Mouse (Mus musculus): ENCODE results near the gene Kcnn3.

The Kcnn3 gene

DNA sequence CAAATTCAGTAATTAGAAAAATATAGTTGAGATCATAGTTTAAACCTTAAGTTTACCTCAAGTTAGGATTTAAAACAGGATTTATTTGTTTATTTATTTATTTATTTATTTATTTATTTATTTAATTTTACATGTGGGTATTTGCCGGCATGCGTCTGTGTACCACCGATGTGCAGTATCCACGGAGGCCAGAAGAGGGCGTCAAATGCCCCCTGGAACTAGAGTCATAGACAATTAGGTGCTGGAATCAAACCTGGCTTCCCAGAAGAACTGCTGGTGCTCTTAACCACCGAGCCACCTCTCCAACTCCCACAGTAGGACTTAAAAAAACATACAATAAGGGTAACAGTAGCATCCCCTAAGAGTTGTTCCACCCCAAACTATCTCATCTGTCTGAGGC, 96.9 kb downstream of the Kcnn3 start:
- DNase-seq (ENCODE audit: low spot score): no peak

DNA sequence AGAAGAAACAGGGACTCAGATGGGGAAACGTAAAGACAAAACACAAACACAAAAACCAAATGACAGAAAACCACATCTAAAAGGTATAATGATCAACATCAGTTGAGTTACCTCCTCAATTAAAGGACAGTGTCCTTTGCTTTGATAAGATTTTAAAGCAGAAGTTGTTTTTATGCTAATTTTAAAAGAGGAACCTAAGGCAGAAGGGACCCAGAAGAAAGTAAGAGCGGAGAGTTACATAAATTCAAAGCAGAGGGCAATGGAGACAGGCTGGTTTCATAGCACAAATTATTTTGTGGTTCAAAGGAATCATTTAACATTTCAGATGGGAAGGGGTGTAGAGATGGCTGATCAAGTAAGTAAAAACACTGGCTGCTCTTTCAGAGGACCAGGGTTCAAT, 97.4 kb downstream of the Kcnn3 start:
- no peak for DNase-seq (ENCODE audit: low spot score)

DNA sequence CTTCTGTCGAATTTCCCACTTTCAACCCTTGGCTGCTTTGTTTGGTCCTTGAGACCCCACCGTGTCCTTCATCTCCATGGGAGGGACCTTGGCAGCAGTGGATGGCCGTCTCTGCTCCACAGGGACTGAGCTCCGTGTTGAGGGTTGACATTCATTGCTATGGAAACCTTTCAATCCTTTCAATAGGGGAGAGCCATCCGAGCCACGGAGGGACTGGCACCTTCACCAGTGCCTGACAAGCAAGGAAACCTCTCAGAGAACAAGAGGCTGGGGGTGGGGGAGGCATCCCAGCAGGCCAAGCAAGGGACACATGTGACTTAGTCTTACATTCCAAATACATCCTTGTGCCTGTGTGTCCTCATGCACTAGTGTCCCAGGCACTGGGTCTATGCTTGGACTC, 102.9 kb downstream of the Kcnn3 start:
- DNase-seq (ENCODE audit: low spot score): no peak

DNA sequence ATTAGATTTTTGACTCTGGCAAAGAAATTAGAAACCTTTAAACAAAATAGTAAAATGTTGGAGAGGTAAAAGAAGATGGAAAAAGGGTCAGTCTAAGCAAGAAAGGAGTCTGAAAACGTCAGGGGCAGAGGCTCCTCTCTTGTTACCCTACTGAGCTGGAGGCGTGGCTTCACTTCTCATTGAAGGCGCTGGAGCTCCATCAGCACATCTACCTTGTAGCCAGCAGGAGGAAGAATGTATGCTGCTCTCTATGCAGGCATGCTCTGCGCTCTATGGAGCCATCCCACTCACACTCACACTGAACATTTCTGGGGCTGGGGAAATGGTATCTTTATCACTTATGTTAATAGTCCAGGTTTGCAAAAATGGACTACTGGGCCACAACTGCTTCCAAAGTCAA, 103.6 kb downstream of the Kcnn3 start:
- DNase-seq (ENCODE audit: low spot score): no peak

DNA sequence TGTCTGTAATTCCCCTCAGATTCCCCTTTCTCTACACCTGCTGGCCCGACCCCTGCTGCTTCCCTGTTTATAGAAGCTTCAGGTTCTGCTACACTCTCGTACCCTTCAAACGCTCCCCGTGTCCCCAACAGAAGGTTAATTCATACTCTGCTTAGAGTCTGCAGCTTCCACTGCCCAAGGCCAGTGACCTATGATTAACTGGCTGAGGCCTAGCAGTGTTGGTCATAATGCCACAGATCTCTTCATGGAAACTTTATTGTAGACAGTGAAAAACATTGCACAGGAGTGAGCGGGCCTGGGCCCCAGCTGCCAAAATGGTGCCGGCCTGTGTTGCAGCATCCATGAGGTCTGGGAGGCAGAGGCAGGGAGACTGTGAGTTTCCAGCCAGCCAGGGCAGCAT, 104.0 kb downstream of the Kcnn3 start:
- DNase-seq (ENCODE audit: low spot score): no peak

DNA sequence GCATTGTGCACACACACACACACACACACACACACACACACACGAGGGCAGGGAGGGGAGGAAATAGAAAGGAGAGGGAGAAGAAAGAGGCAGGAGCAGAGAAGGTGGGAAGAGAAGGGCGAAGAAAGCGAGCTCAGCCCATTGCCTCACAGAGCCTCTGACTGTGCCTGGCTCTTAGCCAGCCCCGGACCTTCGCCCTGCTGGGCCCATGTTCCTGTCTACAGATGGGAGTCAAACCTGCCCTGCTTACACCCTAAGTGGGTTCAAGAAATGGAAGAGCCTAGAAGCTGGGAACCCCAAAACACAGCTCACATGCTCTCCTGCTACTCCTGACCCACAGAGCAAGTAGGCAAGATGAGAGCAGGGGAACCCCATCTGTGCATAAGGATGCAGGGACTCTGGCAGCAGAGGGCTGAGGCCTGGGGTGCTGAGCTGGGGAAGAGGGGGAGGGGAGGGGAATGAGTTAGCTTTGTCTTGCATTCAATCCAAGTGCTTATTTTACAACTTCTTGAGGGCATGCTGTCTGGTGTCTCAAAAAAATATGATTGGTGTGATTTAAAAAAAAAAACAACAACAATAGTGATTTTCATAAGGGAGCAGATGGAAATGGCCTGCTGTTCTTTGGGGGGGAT, 105.0 kb downstream of the Kcnn3 start:
- no peak for DNase-seq (ENCODE audit: low spot score)

DNA sequence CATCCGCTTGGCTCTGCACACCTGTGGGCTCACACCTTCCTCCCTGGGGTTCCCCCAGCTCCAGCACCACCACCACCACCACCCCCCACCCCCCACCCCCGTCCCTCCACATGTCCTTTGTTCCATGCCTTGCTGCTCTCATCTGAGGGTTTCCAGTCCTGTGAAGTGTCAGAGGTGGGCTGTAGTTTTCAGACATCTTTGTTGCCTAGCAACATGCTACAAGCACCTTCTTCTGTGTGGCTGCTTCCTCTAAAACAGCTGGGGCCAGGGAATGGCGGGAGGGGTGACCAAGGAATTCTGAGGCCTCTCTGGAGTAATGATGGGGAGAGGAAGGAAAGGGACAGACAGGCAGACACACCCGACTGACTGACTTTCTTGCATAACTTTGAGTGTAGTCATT, 106.6 kb downstream of the Kcnn3 start:
- DNase-seq (ENCODE audit: low spot score): no peak

DNA sequence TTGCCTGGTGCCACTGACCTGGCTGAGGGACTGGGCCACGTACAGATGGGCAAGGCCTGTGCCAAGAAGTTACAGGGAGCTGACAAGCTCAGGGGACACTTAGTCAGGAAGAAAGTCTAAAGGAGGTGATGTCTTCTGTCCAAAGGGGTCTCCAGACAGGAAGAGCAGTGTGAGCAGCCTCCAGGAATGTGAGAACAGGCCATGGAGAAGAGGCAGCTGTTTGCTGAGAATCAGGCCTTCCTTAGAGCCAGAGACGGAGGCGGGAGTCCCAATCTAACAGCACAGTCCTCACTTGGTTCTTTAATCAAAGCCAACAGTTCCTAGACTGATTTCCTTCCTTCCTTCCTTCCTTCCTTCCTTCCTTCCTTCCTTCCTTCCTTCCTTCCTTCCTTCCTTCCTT, 109.8 kb downstream of the Kcnn3 start:
- DNase-seq (ENCODE audit: low spot score): no peak

DNA sequence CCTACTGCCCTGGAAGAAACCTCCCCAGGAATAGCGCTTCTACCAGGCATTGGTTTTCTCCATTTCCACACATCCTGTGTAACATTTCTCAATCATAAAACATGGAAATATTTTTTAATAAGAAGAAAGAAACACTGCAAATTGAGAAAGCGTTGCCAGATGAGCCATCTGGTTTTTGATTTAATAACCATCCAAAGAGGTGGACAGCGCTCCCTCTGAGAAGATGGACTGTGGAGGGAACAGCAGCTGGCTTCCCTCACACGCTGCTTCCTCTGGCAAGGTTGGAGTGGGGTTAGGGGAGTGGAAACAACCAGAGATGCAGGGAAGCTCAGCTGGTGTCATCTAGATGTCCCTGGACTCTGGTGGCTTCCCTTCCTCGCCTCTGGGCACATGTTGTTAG, 111.8 kb downstream of the Kcnn3 start:
- DNase-seq (ENCODE audit: low spot score): no peak

DNA sequence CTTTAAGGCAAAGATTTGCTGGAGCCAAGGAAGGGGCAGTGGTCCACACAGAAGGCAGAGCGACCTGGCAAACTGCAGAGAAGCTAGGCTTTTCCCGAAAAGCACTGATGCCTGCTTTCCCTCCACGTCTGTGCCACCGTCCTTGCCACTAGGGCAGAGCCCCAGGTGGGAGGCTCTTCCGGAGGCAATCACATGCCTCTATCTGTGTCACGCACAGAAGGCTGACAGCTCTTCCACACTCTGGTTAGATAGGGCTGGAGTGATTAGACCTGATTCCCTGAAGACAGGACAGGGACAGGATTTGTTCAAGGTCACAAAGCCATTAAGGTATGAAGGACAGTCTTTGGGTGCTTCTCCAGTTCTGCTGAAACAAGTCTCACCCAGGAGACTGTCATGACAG, 113.6 kb downstream of the Kcnn3 start:
- DNase-seq (ENCODE audit: low spot score): no peak

DNA sequence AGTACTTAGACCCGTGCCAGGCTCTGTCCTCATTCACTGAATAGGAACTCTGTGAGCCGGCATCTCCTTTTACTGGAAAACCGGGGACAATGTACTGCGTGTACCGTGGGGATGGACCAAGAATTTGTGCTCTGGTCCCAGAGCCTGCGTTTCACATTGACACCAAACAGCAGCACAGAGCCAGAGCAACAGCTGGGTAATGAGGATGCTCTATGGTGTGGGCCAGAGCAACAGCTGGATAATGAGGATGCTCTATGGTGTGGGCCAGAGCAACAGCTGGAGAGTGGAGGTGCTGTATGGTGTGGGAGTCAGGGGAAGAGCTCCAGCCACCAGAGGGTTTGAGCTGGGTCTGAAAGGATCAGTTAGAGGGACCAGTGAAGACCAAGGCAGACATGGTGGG, 114.0 kb downstream of the Kcnn3 start:
- no peak for DNase-seq (ENCODE audit: low spot score)

DNA sequence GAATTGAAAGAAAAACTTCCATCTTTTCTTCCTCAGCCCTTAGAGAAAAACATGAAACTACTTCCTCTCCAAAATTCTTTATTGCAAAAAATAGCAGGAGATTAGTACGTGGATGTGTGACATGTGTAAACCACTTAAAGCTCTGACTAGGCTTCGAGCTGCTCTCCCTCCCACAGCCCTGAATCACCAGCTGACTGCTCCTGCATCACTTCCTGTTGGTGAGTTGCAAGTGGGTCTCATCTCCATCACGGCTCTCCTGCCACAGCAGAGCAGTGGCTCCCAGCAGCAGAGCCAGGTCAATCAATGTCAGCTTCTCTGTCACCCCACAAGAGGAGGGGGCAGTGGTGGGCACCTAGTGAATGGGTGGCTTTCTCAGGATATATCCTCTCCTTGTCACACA, 120.8 kb downstream of the Kcnn3 start:
- no peak for DNase-seq (ENCODE audit: low spot score)

DNA sequence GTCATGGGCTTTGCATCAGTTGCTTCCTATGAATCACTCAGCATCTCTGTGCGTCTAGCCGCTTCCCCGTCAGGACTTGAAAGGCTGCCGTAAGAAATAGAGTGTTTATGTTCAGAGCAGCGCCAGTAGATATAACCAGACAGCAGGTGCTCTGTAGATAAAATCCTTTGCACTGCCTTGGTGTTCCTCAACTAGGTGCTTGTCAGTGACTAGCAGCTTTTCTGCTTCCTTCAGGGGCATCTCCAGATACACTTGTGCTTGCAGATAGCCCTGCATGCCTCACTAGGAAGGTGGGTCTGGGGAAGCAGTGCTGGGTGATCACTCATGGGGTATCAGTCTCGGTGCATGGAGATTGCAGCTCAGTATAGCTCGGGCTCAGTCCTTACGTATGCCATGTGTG, 123.4 kb downstream of the Kcnn3 start:
- DNase-seq (ENCODE audit: low spot score): no peak

DNA sequence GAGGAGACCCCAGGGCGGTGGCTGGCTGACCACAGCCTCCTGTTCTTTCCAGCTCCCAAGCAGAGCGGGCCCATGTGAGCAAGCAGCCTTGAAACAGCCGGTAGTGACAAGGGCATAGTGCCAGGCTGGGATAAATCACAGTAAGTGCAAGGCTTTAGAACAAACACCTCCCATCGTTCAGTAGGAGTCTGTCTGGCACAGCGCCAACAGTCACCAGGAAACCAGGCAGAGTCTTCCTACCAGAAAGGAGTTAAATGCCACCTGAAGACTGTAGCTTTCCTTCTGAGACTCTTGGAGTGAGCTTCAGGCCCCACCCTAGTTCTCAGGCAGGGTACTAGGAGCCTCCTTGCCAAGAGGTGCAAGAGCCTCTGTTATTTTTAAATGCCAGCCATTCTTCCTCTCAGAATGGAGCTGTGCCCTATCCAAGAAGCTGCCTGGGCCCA, 126.9 kb downstream of the Kcnn3 start:
- DNase-seq (ENCODE audit: low spot score): no peak

DNA sequence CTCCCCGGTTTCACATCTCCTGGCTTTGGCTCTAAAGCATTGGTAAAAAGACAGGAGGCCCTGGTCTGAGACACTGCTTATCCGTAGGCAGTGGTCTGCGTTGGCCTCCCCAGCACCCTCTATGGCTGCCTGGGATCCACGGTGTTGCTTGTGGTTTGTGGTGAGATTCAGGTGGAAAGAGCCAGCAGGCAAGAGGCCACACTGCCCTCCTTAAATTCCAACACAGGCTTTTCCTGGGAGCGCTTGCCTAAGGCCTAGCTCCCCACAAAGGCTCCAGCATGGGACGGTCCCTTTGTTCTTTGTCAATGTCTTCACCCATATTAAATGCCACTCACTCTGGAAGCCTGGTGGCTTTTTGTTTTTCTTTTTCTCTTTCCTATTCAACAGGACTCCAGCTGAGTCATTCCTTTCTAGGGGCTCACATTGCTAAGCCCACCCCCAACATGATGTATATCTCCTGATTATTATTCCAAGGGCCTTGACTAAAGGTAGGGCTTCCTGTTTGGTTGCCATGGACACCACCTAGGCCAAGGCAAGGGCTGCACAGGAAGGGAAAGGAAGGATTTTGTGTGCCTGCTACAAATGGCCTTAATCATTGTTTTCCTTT, 127.4 kb downstream of the Kcnn3 start:
- no peak for DNase-seq (ENCODE audit: low spot score)

DNA sequence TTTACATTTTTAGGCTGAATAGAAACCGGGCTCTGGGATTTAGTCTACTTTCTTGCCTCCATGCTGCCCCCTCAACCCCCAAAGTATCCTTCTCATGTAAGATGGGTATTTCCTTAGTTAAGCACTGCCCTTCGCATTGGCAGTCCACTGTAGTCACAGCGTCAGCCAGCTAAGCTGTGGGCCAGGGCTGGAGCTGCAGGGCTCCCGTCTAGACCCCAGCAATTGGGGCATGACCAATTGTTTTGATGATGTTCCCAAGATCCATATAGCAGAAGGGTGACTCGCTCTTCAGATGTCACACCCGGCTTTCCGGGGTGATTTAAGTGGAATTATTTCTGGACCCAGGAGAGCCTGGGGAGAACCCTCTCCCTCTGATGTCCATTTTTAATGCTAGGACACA, 129.9 kb downstream of the Kcnn3 start:
- DNase-seq (ENCODE audit: low spot score): no peak

DNA sequence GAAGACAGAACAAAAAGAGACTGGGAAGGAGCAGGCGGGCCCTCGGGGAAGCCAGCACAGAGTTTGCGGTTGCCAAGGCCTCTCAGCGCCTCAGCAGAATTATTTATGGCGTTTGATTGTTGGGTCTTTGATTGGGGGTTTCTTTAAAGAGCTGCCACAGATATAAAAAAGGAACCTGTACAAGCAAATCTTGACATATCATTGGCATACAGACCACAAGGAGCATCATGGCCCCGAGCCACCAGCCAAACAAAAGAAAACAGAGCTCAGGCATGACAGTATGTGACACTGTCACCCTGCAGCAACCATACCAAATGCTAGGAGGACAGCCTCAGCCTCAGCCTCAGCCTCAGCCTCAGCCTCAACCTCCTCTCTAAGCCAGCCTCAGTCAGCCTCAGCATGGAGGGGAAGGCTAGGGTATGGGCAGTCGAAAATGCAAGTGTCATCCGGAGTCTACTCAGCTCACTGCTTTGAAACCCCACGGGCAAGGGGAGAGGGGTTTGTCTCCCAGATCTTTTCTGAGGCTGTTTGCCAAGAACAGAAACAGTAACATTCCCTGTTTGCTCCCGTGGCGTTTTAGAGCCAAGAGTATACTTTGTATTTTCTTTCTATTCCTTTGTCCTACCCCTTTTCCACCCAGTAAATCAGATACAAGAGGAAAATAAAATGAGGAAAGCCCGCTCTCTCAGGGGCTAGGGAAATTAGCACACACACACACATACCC, 133.4 kb downstream of the Kcnn3 start:
- DNase-seq (ENCODE audit: low spot score): no peak

DNA sequence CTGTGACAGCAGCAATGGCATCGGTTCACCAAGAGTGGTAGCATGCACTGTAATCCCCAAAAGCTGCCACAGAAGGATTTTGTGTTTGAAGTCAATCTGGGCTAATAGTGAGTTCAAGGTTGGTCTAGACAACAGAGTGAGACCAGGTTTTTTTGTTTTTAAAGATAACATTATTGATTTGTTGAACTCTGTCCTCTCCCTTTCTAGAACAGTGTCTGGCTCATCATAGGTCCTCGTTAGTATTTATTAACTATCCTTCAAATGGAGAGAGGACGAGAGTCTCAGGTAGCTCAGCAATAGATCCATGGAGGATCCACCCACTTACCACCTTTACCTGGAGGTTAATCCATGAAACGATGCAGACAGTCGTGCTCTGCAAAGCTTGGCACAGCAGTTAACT, 137.1 kb downstream of the Kcnn3 start:
- DNase-seq (ENCODE audit: low spot score): no peak

DNA sequence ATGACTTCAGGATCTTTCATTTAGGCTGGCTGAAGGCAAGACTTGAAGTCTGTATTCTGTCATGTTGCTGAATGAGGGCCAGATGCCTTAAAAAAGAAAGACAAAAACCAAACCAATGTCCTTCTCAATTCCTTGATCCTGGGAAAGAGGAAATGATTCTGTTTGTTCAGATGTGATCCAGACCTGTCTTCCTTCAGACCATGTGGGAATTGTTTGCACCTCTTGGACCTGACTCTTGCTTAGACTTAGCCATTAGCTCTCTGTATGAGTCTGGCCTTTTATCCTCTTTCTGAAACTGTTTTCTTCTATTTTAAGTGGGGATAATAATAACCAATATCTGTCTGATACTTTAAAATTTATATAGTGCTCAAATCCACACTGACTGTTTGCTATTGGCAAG, 138.5 kb downstream of the Kcnn3 start:
- DNase-seq (ENCODE audit: low spot score): no peak

DNA sequence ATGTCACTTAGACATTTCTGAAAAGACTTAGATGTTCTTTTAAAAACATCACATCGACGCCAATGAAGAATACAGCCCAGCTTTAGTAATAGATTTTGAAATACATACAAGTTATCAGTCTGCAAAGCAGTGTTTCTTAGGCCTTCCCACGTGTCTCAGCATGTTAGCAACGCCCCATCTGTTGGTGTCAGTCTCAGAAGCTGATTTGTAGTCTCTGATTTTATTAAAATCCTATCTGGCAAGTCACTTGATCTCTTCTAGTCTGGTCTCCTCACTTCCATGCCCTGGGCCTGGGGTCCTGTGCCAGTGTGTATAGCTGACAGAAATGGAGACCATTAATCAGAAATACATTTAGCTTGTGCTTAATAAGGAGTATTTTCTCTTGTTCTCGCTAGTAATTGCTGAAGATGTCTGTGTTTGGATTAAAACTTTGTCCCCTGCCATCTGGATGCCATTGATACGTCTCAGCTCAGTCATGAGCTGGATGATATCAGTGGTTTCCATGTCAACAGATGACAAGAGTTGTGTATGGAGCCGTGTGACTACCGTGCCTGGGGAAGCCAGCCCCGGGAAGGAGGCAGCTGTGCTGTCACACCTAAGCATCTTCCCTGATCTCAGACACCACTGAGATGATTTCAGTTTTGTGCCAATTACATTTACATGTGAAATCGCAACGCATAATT, 140.1 kb downstream of the Kcnn3 start:
- DNase-seq (ENCODE audit: low spot score): no peak

DNA sequence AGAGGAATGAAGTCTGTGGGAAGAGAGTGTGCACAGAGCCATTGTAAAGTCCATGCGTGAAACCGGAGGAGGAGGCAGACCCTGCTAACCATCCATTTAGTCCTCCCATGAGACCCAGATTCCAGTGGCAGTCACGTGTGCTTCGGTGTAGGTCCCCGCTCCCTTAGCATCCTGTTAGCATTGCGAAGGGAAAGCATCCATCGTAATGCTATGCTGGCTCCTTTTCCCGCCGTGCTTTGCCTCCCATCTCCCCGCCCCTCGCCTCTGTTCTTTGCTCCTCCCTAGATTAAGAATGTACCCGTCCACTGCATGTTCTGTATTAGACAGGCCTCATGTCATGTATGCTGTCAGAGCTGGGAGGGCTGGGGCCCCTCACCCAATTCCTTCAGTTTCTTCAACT, 144.8 kb downstream of the Kcnn3 start:
- no peak for DNase-seq (ENCODE audit: low spot score)

DNA sequence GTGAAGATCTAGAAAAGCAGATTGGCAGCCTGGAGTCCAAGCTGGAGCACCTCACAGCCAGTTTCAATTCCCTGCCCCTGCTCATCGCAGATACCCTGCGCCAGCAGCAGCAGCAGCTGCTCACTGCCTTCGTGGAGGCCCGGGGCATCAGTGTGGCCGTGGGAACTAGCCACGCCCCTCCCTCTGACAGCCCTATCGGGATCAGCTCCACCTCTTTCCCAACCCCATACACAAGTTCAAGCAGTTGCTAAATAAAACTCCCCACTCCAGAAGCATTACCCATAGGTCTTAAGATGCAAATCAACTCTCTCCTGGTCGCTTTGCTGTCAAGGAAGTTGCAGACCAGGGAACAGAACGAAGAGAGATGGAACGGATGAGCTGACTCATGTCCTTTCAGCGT, 147.2 kb downstream of the Kcnn3 start:
- DNase-seq (ENCODE audit: low spot score): no peak

DNA sequence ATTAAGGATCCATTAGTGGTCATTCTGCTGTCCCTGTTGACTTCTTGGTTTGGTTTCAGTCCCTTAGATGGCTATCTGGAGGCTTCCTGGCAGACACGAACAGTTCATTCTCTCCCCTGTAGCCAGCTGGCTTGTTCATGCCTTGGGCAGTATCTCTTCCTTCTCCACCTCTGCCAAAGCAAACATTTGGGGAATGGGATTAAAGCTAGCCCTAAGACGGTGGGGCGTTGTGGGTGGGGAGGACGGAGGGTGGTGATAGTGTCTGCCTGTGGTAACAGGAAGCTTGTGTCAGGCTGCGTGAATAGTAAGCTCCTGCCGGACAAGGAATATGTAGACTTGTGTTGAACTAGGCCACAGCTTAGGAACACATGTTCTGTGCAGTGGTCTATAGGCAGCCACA, 151.4 kb downstream of the Kcnn3 start:
- no peak for DNase-seq (ENCODE audit: low spot score)

All from spleen, adult 12 weeks (tissue).